Mouse (Mus musculus) forebrain, embryonic 10.5 days (tissue): ENCODE measurements around the gene Prdm10. TPM values are rescaled to one million over a fixed set of nuclear protein-coding genes. Genes with fewer than 3 reads are reported as not detected.
A peak's percentile ranks its signal among the peaks of the same experiment; 100 is the strongest.

ENCODE experiments used
- DNase-seq: peaks from one replicate; pipeline ENCODE4 v3.0.0-alpha.2; 2017; ENCODE audit warnings: low spot score; ENCODE audit errors: extremely low spot score
- H3K27ac ChIP-seq: fragments of 300-500 bp; sonication (generic); 2 replicates; pipeline ENCODE4 v1.5.1; 2016; ENCODE audit warnings: mild to moderate bottlenecking
- H3K27me3 ChIP-seq: fragments of 300-500 bp; sonication (generic); 2 replicates; pipeline ENCODE4 v1.6.1; 2016; ENCODE audit warnings: mild to moderate bottlenecking; ENCODE audit not compliant: poor library complexity, severe bottlenecking
- H3K36me3 ChIP-seq: fragments of 300-500 bp; sonication (generic); replicated peaks from 2 replicates; pipeline ENCODE4 v1.6.1; 2016; ENCODE audit warnings: mild to moderate bottlenecking, moderate library complexity
- H3K4me1 ChIP-seq: fragments of 300-500 bp; sonication (generic); 2 replicates; pipeline ENCODE4 v1.6.1; 2016
- H3K4me3 ChIP-seq: fragments of 300-500 bp; sonication (generic); 2 replicates; pipeline ENCODE4 v1.5.1; 2016; ENCODE audit warnings: mild to moderate bottlenecking, moderate library complexity
- H3K9me3 ChIP-seq: fragments of 300-500 bp; sonication (generic); 2 replicates; pipeline ENCODE4 v1.6.1; 2016; ENCODE audit warnings: mild to moderate bottlenecking, moderate library complexity
- WGBS: fragments of 180-500 bp; shearing (Covaris S2); methylation state at CpG from one replicate; pipeline ENCODE4 v1.1.7; 2016; 5-methylcytosine and 5-hydroxymethylcytosine counted together
- polyA plus RNA-seq: library from polyadenylated mRNA; unstranded; fragments of >200 nt; fragmentation: Nextera tagmentation; extraction: Ambion mirVana; gene quantifications from 2 replicates; pipeline ENCODE4 v1.2.1, GENCODE M21; 2016

The Prdm10 gene
- polyA plus RNA-seq, 1 experiment from 2014 or later: 8.2 TPM

DNA sequence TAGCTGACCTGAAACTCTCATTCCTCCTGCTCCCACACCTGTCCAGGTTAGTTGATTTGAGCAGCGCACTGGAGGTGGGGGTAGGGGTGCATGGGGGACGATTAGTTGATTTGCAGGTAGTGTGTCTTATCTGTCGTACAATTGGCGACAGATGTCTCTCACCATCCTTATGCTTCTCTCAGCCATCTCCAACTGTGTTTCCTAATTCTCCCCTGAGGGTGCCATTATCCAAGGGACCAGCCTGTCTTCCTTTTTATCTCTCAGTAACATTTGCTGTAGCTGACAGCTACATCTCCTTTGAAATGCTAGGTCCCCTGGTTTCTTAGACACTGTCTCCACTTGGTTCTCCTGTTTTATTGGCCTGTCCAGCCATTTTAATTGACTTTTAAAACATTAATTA is 8.2 kb upstream of the Prdm10 start:
- WGBS: 75% methylated on average over 4 of the region's 4 CpGs

DNA sequence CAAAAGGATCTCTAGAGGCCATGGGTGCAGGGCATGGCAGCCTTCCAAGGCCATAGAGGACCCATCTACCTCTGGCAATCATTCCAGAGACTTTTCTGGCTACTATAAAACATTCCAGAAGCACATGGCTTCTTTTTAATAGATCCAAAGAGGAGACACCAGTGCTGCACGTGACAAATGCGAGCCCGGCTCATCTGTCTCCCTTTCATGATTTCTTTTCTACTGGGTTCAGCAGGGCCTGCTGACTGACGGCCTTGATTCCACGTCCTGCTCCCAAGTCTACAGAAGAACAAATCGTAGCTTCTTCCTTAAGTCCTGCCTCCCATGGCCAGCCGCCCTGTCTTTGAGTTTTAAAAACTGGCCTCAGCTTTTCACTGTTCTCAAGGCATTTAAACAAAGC is 1.7 kb upstream of the Prdm10 start:
- WGBS: 84% methylated on average over 7 of the region's 7 CpGs
- Histone ChIP-seq H3K9me3 (no peaks in the 10 kb centered on the region), H3K27me3 (no peaks in the 10 kb centered on the region), H3K36me3 (no peaks in the 10 kb centered on the region), H3K4me1 (peaks cover 34% of the 10 kb centered on the region), H3K27ac (peak overlapping the region; percentile 100), H3K4me3 (no peak overlapping the region)
- no peak for DNase-seq

More for the DNA sequence above, 8.2 kb upstream of the Prdm10 start:
- Histone ChIP-seq H3K4me3 (no peak overlapping the region), H3K27ac (no peak overlapping the region), H3K36me3 (no peaks in the 10 kb centered on the region), H3K4me1 (0 out of 2 replicates have a peak, but pooled peaks cover 5% of the 10 kb centered on the region), H3K27me3 (no peaks in the 10 kb centered on the region), H3K9me3 (no peaks in the 10 kb centered on the region)
- no peak for DNase-seq

DNA sequence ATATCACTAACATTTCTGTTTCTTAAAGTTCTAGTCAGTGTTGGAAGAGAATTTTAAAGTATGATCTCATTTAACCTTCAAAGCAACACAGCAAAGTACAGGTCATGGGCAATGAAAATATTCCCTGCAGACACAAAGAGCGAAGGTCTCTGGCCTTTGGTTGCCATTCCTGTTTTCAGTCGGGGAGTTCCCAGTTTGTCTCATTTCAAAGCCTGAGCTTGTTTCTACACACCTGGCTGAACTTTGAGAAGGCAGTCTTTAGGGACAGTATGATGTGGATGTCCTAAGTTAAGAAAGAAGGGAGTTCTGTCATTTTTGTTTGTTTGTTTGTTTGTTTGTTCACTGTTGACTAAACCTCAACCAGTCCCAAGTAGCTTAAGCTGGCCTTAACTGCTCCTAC is 1.0 kb upstream of the Prdm10 start:
- H3K4me1 ChIP-seq: peaks cover 30% of the 10 kb centered on the region
- peak overlapping the region; percentile 100 for H3K27ac ChIP-seq
- H3K4me3 ChIP-seq: peak overlapping the region; percentile 91
- no peaks in the 10 kb centered on the region for H3K36me3 ChIP-seq
- H3K27me3 ChIP-seq: no peaks in the 10 kb centered on the region
- WGBS: 54% methylated on average over 2 of the region's 2 CpGs
- no peaks in the 10 kb centered on the region for H3K9me3 ChIP-seq
- no peak for DNase-seq

DNA sequence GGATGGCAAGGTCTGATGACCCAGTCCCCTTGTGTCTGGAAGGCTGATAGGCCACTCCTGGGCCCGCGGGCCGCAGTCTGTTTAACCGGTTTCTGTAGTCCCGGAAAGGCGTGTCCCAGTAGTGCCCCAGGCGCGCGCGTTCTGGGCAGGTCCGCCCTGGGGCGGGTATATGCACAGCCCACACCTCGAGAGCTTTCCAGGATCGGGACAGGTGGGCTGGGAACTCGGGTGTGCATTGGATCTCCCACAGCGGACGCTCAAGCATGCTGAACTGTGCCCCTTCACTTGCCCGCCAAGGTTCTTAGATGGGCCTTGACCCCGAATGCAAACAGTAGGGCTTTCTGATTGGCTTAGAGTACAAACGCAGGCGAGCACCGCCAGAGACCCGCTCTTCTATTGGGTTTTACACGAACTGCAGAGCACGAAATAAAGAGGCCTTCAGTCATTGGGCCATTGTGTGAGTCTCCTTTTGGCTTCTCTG is 413 bp upstream of the Prdm10 start:
- DNase-seq: peak; percentile 91
- under 1% methylated on average over 25 of the region's 25 CpGs for WGBS
- Histone ChIP-seq H3K4me1 (peaks cover 30% of the 10 kb centered on the region), H3K27me3 (no peaks in the 10 kb centered on the region), H3K4me3 (peak overlapping the region; percentile 91), H3K9me3 (no peaks in the 10 kb centered on the region), H3K27ac (peak overlapping the region; percentile 100), H3K36me3 (no peaks in the 10 kb centered on the region)

DNA sequence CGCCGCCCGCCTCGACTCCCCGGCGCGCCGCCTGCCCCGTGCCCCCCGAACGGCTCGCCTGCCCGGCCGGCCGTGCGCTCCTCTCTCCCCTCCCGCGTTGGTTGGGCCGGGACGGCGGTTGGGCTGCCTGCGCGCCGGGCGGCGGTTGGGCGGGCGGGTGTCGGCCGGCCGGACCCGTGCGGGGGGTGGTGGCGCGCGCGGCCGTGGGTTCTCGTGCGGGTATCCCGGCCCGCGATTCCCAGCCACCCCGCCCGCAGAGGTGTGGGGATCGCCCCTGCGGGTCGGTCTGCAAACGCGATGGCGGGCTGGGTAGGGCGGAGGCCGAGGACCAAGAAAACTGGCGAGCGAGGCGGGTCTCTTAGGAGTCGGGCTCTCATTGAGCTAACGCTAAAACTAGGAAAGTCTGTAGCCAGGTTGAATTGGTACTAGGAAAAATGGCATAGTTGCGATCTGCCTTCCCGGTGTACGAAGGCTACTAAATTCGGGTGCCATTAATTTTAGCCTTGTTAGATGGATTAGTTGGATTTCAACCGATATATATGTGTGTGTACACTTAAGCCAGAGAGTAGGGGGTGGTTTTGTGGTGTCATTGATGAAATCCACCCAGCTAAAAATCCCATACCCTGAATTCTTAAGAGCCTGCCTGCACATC is 799 bp downstream of the Prdm10 start:
- Histone ChIP-seq H3K4me1 (peaks cover 30% of the 10 kb centered on the region), H3K9me3 (no peaks in the 10 kb centered on the region), H3K27me3 (no peaks in the 10 kb centered on the region), H3K27ac (peak overlapping the region; percentile 100), H3K36me3 (peaks cover 10% of the 10 kb centered on the region), H3K4me3 (peak overlapping the region; percentile 91)
- WGBS: 1% methylated on average over 62 of the region's 63 CpGs
- DNase-seq: peak; percentile 78

DNA sequence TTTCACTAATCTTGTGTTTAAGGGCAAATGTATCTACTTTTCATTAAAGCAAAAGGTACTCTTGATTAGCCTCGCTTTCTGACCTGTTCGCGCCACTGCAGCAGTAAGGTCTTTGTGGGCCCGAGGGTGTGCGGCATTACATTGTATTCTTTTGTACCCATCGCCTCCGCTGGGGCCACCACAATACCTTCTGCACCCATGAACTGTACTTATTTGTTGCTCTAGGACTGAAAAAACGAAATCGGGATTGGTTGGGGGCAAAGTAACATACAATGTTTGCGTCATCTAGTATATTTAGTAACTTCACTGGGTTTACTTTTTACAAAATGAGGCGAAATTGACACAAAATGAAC is 1.3 kb downstream of the Prdm10 start:
- DNase-seq: peak; percentile 51
- 6% methylated on average over 11 of the region's 11 CpGs for WGBS
- Histone ChIP-seq H3K9me3 (no peaks in the 10 kb centered on the region), H3K27ac (peak overlapping the region; percentile 100), H3K4me1 (peaks cover 30% of the 10 kb centered on the region), H3K36me3 (peaks cover 14% of the 10 kb centered on the region), H3K4me3 (peak overlapping the region; percentile 91), H3K27me3 (no peaks in the 10 kb centered on the region)

DNA sequence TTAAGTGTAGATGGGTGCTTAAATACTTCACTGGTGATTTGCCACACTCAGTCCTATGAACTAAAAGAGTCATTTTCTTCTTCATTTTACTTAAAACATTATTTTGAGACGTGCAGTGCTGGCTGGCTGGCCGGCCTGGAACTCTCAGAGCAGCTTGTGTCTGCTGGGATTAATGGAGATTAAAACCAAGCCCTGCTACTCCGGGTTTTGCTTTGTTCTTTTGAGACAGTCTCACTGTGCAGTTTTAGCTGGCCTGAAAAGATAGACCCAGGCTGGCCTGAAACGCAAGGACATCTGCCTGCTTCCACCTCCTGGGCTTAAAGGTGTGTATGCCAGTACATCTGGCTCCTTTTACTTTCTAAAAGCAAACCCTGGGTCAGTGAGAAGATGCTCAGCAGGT is 2.2 kb downstream of the Prdm10 start:
- H3K36me3 ChIP-seq: peaks cover 19% of the 10 kb centered on the region
- H3K4me1 ChIP-seq: peaks cover 30% of the 10 kb centered on the region
- H3K27ac ChIP-seq: peak overlapping the region; percentile 100
- H3K27me3 ChIP-seq: no peaks in the 10 kb centered on the region
- WGBS: 18% methylated on average over 4 of the region's 4 CpGs
- H3K9me3 ChIP-seq: no peaks in the 10 kb centered on the region
- peak; percentile 18 for DNase-seq
- H3K4me3 ChIP-seq: peak overlapping the region; percentile 91

DNA sequence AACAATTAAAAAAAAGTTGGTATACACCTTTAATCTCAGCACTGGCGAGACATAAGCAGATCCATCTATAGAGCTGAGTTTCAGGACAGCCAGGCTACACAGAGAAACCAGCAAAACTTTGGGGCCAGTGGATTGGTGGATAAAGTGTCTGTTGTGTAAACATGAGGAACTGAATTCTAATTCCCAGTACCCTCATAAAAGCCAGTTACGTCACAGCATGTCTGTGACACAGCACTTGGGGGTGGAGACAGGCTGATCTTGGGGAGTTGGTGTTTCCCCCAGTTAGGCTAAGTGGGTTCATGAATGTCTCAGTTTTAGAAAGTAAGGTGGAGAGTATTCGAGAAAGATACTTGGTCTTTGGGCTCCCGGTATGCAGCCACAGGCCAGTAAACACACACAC is 2.7 kb downstream of the Prdm10 start:
- H3K27ac ChIP-seq: peak overlapping the region; percentile 100
- 85% methylated on average over 4 of the region's 4 CpGs for WGBS
- peak overlapping the region; percentile 91; the same call in 1 of the 2 replicates for H3K4me3 ChIP-seq

DNA sequence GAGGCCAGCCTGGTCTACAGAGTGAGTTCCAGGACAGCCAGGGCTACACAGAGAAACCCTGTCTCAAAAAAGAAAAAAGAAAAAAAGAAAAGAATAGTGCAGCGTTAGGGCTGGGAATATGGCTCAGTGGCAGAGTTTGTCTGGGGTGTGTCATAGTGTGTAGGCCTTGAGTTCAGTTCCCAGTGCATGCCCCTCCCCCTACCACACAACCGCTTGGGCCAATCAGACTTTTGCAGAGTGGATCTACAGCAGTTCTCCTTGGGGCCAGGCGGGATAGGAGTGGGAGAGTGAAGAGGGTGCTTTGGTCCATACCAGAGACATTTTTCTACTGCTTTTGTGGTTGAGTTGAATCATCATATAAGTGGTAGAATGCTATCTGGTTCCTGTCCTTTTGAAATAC is 3.6 kb downstream of the Prdm10 start:
- H3K4me3 ChIP-seq: no peak overlapping the region
- H3K9me3 ChIP-seq: no peaks in the 10 kb centered on the region
- peaks cover 24% of the 10 kb centered on the region for H3K4me1 ChIP-seq
- DNase-seq: no peak
- 0 out of 2 replicates have a peak overlapping the region, but pooled peaks have one; percentile 20 for H3K27ac ChIP-seq
- WGBS: 82% methylated on average over 3 of the region's 3 CpGs
- peaks cover 19% of the 10 kb centered on the region for H3K36me3 ChIP-seq
- H3K27me3 ChIP-seq: no peaks in the 10 kb centered on the region

More for the DNA sequence above, 2.7 kb downstream of the Prdm10 start:
- H3K9me3 ChIP-seq: no peaks in the 10 kb centered on the region
- peaks cover 19% of the 10 kb centered on the region for H3K36me3 ChIP-seq
- H3K4me1 ChIP-seq: peaks cover 30% of the 10 kb centered on the region
- DNase-seq: no peak
- H3K27me3 ChIP-seq: no peaks in the 10 kb centered on the region

DNA sequence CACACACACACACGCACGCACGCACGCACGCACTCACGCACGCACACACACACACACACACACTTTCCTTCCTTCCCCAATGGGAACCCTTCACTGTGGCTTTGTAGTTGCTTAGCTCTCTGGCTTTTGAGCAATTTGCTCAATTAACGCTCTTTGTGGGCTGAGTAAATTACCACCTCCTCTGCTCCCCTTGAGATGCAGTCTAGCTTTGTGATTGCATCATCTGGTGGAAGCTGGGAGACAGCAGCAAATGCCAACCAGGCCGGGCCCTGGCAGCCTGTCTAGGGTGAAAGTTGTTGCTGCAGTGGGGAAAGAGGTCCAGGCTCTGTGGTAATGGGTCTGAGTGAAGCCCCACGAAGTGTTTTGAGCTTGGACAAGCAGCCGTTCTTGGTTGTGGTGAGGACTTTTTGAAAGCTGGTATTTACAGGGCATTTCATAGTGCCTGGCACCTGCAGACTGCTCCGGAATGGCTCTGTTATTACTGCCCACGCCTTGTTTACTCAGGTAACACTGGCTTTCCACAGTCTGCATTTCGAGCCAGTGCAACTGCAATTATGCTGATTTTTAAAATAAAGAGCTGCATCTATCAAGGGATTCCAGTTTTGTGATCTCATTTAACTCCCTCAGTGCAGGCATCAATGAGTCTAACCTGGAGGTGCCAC is 10.0 kb downstream of the Prdm10 start:
- peaks cover 18% of the 10 kb centered on the region for H3K36me3 ChIP-seq
- no peaks in the 10 kb centered on the region for H3K27me3 ChIP-seq
- H3K27ac ChIP-seq: peak overlapping the region; percentile 33; the same call in 1 of the 2 replicates
- no peak for DNase-seq
- H3K9me3 ChIP-seq: no peaks in the 10 kb centered on the region
- peaks cover 13% of the 10 kb centered on the region for H3K4me1 ChIP-seq
- H3K4me3 ChIP-seq: no peak overlapping the region
- WGBS: 94% methylated on average over 14 of the region's 14 CpGs

DNA sequence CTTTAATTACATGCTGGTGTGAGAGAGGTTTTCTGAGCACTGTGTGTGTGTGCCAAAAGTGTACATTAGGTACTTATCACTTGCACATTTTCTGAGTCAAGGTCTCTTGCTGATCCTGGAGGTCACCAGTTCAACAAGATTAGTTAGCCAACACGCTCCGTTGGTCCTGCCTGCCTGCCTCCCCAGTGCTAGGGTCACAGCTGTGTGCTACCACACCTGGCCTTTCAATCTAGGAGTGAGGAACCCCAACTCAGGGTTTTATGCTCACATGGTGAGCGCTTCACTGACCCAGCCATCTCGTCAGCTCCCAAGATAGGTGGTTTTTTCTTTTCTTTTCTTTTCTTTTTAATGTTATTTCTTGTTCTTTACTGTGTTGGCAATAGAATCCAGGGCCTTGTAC is 11.6 kb downstream of the Prdm10 start:
- peaks cover 4% of the 10 kb centered on the region; the same call in 1 of the 2 replicates for H3K36me3 ChIP-seq
- no peaks in the 10 kb centered on the region for H3K9me3 ChIP-seq
- H3K4me3 ChIP-seq: no peak overlapping the region
- WGBS: 82% methylated on average over 4 of the region's 4 CpGs
- H3K27me3 ChIP-seq: no peaks in the 10 kb centered on the region
- peaks cover 13% of the 10 kb centered on the region for H3K4me1 ChIP-seq
- no peak for DNase-seq
- no peak overlapping the region for H3K27ac ChIP-seq

DNA sequence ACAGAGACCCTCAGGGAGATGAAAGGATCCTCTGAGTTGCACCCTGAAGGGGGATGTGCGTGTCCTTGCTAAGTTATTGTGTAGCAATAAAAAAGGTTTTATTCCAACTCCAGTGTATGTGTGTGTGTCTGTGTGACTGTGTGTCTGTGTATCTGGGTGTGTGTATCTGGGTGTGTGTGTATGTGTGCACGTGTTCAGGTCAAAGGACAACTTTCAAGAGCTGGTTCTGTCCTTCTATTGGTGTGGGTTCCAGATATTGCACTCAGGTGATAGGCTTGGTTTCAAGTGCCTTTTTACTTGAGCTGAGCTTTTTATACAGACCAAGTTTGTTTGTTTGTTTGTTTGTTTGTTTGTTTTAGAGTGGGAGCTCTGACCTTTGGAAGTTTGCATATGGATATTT is 12.9 kb downstream of the Prdm10 start:
- Histone ChIP-seq H3K27me3 (no peaks in the 10 kb centered on the region), H3K4me3 (no peak overlapping the region), H3K4me1 (peaks cover 13% of the 10 kb centered on the region), H3K9me3 (no peaks in the 10 kb centered on the region), H3K36me3 (peaks cover 3% of the 10 kb centered on the region; the same call in 1 of the 2 replicates), H3K27ac (no peak overlapping the region)
- no peak for DNase-seq
- WGBS: 82% methylated on average over 2 of the region's 2 CpGs

DNA sequence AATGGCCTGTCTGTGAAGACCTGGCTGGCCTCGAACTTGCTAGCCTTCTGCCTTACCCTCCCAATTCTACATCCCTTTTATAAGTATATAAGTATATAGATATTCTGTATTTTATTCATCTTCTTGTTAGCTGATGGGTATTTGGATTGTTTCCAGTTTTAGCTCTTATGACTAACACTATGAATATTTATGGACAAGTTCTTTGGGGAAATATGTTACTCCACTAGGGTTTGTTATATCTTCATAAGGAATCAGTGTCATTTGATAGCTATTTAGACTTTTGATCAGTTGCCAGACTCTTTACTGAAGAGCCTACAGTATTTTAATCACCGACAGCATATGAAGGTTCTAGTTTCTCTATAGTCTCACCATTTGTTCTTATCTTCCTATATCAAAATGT is 15.0 kb downstream of the Prdm10 start:
- Histone ChIP-seq H3K4me3 (no peak overlapping the region), H3K27ac (no peak overlapping the region), H3K36me3 (no peaks in the 10 kb centered on the region), H3K27me3 (no peaks in the 10 kb centered on the region), H3K9me3 (no peaks in the 10 kb centered on the region), H3K4me1 (peaks cover 6% of the 10 kb centered on the region)
- DNase-seq: no peak
- 85% methylated on average over 2 of the region's 2 CpGs for WGBS
